Comparison of ENCODE assay signal across 1 mouse cellular context in genomic region chr9:121330065-121330464, GRCm38 (mm10).
TF ChIP-seq lines count a peak whose summit lies in the region.

No protein-coding gene starts in this region.

TF ChIP-seq in MEL, 35 proteins besides CTCF, POLR2A, EP300 and RAD21 (continued from another document):
- TF ChIP-seq POLR2AphosphoS2 (IDR thresholded peaks at IDR 0.05; ENCODE audit: low read length) (no peak), TAL1 (IDR thresholded peaks at IDR 0.05; ENCODE audit: low read length) (peak; percentile 4; the same call in 1 of the 2 replicates), NRF1 (IDR thresholded peaks at IDR 0.05; ENCODE audit: insufficient read depth, low read depth, low read length, poor library complexity, severe bottlenecking) (no peak), ZC3H11A (IDR thresholded peaks at IDR 0.05; ENCODE audit: low read depth, low read length) (no peak), SIN3A (IDR thresholded peaks at IDR 0.05; ENCODE audit: low read length) (0 out of 2 replicates have a peak, but pooled peaks have one; percentile 22), GATA1 (IDR thresholded peaks at IDR 0.05; ENCODE audit: low read depth, low read length) (0 out of 2 replicates have a peak, but pooled peaks have one; percentile 21), POLR2AphosphoS5 (IDR thresholded peaks at IDR 0.05; ENCODE audit: borderline replicate concordance, low read depth, low read length) (no peak), MEF2A (IDR thresholded peaks at IDR 0.05; ENCODE audit: extremely low read depth, insufficient replicate concordance, low read depth, low read length, poor library complexity, severe bottlenecking) (no peak), CHD2 (IDR thresholded peaks at IDR 0.05; ENCODE audit: low read length) (no peak), RCOR1 (IDR thresholded peaks at IDR 0.05; ENCODE audit: low read depth, low read length) (no peak), ETS1 (IDR thresholded peaks at IDR 0.05; ENCODE audit: low read depth, low read length) (peak; percentile 44; the same call in 1 of the 2 replicates), ZKSCAN1 (IDR thresholded peaks at IDR 0.05; ENCODE audit: low read depth, low read length) (no peak), CHD1 (IDR thresholded peaks at IDR 0.05; ENCODE audit: low read depth, low read length) (no peak)
